Mouse (Mus musculus): ENCODE measurements at regions not wholly inside any gene's neighbourhood (a gene's known extent, or its start where the extent isn't known, plus 50 kb on each side); places are given as distances from the start of the nearest gene placed in this dataset.

DNA sequence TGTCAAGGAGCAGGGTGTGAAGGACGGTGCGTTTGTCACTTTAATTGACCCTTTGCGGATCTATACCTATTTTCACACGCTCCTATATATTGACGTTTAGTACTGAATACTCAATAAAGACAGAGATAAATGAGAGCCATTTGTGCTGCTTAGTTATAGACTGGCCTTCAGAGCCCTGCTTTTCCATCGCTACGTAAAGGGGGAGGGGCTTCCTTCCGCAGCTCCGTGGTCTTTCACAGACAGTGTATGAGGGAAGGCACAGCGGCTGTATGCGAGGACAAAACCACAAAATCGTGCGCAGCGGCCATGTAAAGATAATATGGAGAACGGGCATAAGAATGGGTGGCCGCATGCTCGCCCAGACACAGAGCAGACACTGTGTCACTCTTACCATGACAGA, 58.4 kb upstream of the Pced1b start:
- no peak for DNase-seq (ENCODE audit: low read depth, low spot score)
- WGBS, result 84% methylated on average over 17 of the region's 17 CpGs

DNA sequence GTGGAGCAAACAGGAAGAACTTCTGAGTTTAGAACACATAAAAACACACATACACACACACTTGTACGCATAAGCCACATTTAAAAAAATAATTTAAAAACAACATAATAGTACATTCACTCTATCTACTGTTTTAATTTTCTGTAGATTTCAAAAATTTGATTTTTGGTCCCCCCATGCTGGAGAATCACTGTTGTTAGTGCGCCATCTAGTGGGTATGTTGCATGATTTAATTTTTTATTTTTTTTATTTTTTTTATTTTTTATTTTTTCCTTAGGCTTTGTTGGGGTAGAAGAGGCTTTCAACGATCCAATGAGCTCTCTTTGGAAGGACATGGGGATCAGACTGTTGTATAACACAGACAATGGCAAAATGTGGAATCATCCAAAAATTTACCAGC, 59.1 kb upstream of the Pced1b start:
- 34% methylated on average over 3 of the region's 3 CpGs for WGBS

DNA sequence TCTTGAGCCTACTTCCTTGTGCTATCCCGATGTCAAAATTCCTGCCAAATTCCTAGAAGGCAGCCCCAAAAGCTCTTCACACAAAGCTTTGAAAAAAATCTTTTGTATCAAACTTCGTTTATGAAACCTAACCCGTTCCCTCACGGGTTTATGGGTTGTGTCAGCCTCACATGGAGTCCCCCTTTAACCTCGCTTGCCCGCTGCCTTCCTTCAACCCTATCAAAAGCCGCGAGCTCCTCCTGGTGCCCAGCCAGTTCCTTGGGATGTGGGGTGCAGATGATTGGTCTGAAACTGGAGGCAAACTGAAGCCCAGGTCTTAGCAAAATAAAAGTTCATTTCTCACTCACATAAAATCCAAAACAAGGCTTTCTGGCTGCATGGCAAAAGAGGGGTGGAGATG, 60.9 kb upstream of the Pced1b start:
- no peak for DNase-seq (ENCODE audit: low read depth, low spot score)

More for the DNA sequence above, 59.1 kb upstream of the Pced1b start:
- no peak for DNase-seq (ENCODE audit: low read depth, low spot score)

DNA sequence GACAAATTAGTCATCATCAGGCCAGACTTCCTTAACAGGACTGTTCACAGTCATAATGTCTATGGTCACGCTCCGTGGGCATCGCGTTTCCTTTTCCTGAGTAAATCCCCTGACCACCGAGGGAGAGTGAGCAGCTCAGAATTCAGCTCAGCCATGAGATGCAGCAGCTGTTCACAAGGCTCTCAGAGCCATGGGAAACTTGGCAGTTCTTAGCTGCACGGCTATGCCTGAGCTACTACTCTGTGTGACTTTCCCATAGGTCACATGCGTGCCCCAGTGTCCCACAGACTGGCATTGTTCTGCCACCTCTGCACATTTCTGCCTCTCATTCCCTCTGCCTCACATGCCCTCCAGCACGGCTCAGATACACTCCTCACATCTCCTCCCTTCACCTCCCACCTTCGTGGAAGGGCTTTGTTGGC, 64.3 kb upstream of the Pced1b start:
- DNase-seq (ENCODE audit: low read depth, low spot score), result no peak
- WGBS, result 58% methylated on average over 9 of the region's 9 CpGs

More for the DNA sequence above, 60.9 kb upstream of the Pced1b start:
- 56% methylated on average over 8 of the region's 8 CpGs for WGBS

DNA sequence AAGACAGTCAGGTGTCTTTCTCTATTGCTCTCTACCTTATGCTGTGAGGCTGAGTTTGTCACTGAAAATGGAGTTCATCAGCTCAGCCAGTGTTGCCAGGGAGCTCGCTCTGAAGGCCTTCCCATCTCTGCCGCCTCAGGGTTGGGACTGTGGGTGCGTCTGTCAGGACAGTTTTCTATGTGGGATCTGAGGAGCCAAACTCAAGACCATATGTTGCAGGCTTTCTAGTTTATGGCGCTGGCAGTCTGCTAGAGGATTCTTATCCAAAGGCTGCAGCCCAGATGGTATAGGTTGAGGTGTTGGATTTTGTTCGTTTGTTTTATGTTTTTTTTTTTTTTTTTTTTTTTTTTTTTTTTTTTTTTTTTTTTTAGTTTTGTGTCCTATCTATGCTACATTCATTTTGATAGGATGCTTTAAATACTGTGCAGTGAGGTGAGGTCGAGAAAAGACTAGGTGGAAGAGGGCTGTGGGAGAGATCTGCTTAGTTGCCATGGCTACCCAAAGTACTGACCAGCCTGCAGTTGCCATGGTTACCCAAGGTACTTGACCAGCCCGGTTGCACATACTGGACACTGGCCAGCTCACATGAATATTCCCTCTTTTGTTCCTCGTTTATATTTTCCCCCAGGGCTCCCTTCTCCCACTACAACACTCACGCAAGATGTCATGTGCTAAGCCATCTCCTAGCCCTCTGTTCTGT, 65.8 kb upstream of the Pced1b start:
- 65% methylated on average over 9 of the region's 9 CpGs for WGBS
- DNase-seq (ENCODE audit: low read depth, low spot score), result no peak

DNA sequence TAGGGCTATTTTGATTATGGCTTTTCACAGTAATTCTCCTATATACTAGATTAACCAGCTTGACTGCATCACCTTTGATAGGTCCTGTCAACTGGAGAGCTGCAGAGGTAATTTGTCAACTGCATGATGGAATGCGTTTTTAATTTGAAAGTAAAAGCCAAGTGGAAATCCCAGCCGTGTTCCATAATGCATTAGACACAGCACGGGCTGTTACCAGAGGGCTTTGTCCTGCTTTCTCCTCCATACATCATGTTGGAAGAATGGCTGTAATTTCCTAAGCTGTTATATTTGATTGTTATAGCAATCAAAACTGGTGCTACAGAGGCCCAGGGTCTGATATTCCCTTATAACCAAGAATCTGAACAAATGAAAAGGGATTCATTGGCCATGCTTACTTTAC, 68.6 kb upstream of the Pced1b start:
- 79% methylated on average over 3 of the region's 3 CpGs for WGBS
- DNase-seq (ENCODE audit: low read depth, low spot score), result no peak

DNA sequence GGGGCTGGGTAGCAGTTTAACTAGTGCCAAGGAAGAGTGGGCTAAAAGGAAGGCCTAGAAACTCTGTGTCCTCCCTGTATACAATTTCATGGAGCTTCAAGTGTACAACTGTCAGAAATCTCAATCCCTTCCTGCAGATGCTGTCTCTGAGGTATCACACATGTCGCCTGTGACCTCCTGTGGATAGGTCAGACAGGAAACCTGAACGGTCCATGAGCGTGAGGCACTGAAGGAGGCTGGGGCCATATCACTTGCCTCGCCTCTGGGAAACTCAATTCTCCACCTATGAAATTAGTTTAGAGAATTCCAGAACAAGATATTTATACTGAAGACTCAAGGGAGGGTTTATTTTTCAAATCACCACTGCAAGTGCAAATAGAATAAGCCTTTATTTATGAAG, 69.1 kb upstream of the Pced1b start:
- DNase-seq (ENCODE audit: low read depth, low spot score), result no peak
- WGBS, result 64% methylated on average over 4 of the region's 4 CpGs

DNA sequence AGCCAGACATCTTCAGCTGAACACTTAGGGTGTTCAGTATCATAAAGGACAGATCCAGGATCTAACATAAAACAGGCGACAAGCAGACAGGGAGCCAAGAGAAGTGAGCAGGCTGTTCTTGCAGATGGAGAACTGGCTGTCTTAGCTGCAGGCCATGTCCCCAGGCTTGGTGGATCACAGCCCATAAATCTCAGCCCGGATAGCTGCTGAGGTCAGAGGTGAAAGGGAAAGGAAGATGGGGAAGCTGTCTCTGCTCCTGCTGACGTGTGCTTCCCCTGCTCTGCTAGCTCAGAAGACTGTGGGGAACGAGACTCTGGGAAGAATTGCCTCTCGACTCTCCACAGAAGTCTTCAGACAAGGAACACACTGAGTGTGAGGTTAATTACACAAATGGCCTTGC, 71.9 kb upstream of the Pced1b start:
- WGBS, result 23% methylated on average over 5 of the region's 5 CpGs
- no peak for DNase-seq (ENCODE audit: low read depth, low spot score)

DNA sequence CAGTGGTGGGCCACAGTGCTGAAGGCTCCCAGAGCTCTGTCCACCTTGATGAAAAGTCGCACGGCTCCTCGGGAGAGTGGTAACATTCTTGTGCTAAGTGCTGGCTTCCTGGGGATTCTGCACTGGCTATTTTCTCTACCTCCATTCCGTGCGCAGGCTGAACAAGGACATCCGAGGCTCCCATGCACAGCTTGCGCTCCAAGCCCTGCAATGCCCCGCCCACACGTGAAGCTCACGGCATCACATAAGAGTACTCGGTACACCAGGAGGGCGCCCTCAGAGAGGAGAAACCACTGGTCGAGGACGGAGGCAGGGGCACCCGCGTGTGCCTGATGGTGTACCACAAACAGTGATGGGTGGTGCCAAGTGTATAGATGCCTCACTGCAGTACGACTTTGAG, 73.7 kb upstream of the Pced1b start:
- DNase-seq (ENCODE audit: low read depth, low spot score), result no peak
- WGBS, result 63% methylated on average over 17 of the region's 17 CpGs

DNA sequence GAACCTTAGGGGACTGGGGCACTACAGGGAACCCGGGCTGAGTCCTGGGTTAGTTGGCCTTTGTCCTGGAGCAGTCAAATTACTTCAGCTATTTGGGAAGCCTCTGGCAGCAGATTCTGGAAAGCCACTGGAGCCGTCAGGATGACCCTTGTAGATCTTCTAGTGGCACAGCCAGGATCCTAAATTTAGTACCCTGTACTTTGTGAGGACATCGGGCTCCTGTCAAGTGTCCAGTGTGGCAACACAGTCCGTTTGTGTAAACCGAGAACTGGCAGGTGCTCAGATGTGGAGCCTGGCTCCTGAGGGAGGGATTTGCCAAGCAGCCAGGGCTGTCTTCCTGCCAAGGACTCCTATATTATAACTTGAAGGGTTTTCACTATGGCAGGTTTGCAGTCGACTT, 76.8 kb upstream of the Pced1b start:
- 63% methylated on average over 6 of the region's 6 CpGs for WGBS
- no peak for DNase-seq (ENCODE audit: low read depth, low spot score)

DNA sequence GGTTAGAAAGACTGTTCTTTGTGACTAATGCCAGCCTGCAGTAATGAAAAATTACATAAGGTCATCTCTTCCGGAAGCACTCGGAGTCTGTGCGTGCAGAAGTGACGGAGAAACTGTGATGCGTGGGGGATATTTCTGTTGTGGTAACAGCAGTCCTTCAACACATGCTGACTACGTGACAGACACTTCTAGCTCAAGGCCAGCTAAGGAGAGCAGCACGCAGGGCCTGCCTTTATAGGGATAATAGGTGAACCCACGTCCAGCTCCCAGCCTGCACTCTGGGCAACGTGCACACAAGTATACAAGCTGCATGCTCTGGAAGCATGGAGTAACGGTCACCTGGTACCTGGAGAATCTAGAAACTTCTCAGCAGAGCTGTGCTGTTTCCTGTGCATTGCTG, 77.5 kb upstream of the Pced1b start:
- DNase-seq (ENCODE audit: low read depth, low spot score), result no peak
- WGBS, result 82% methylated on average over 10 of the region's 10 CpGs

DNA sequence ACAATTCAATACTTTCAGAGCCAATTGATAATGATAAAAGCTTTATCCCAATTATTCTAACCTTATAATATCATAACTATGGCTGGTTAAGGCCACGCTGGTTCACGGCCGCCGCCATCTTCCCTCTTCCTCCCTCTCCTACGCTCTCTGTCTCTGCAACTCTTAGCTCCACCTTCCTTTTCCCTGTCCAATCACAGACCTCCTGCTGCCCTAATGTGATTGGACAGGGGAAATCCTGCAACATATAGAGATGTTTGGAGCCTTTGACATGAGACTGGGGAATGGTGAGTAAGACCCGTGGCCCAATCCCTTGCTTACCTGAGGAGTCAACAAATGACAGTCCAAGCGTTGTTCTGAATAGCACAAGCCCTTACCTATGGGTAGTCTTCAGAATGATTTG, 79.8 kb upstream of the Pced1b start:
- WGBS, result 95% methylated on average over 7 of the region's 7 CpGs
- no peak for DNase-seq (ENCODE audit: low read depth, low spot score)

DNA sequence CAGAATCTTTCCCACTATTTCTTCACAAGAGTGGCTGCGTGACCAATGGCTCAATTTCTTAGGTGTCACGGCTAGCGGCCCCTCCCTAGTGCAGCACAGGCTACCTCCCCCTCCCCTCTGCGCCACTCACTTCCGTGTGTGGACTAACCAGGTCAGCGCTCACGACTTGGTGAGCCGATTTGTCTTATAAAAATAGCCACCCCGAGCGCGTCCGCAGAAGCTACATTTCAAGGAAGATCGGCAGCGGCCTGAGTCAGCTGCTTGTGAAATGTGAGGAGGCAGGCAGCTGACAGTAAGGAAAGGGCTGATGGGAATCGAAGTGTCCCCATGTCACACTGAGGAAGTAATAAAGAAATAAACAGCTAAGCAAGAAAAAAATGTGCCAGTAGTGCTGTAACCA, 82.3 kb upstream of the Pced1b start:
- no peak for DNase-seq (ENCODE audit: low read depth, low spot score)
- 56% methylated on average over 15 of the region's 15 CpGs for WGBS

DNA sequence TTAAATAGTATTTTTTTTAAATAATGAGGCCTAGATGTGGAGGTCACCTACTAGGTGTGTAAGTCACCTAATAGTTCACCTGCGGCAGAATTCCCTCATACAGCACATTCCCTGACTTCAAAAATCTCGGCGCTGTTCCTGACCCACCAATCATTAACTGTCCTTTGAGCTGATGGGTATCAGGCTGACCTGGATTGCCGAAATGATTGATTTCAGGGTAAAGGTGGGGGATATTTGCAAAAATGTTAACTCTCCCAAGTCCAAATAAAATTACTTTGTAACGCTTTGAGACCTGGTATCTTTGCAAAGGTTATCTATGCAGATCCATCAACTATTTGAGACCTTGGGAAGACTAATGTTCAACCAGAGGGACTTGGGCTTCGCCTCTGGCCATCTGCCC, 82.9 kb upstream of the Pced1b start:
- 67% methylated on average over 6 of the region's 6 CpGs for WGBS
- no peak for DNase-seq (ENCODE audit: low read depth, low spot score)

DNA sequence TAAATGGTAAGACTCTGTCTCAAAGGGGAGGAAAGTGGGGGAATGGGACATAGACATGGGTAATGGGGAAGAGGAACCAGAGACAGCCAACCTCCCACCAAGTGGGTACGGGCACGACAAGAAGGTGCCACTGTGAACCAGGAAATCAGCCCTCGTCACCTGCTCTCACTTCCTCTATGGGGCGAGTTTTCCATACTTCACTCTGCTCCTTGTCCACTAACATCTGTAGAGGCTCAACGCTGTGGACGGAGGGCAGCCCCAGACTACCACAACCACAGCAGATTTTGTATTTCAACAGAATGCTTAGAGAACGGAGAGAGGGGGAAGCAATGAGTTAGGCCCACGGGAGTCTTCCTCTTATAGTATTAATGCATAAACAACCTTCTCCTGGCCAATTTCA, 83.8 kb upstream of the Pced1b start:
- WGBS, result 83% methylated on average over 8 of the region's 8 CpGs

DNA sequence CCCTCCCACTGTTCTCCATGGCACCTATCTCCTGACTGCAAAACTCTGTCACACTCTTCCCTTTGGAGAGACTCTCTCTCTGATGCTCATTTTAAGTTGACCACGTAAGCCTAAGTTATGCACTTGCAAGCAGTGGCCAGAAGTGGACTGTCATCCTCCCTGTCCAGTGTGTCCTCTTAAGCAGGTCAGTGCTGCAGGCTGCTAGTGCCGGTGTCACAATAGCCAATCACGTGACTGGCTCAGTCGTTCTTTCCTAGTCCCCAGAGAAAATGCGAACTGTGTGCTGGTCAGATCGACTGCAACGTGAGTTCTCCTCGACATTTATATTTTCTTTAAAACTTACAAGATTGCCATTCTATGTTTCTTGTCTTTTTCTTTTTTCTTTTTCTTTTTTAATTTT, 84.6 kb upstream of the Pced1b start:
- no peak for DNase-seq (ENCODE audit: low read depth, low spot score)
- WGBS, result 92% methylated on average over 8 of the region's 8 CpGs

More for the DNA sequence above, 83.8 kb upstream of the Pced1b start:
- DNase-seq (ENCODE audit: low read depth, low spot score), result no peak

DNA sequence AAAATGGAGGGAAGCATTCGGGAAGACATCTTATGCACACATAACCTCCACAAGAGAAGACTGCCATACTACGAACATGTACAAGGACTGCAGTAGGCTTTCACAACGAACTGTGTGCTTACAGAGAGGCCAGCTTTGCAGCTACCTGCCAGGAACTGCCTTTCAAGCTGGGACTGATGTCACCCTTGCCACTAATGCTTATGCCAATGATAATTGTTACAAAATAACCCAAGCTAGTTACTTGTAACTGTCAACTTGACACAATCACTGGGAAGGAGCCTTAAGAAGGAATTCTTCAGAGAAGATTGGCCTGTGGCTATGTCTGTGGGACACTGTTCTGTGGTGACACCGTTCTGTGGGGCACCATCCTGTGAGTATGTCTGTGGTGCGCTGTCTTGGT, 85.4 kb upstream of the Pced1b start:
- 85% methylated on average over 5 of the region's 5 CpGs for WGBS
- DNase-seq (ENCODE audit: low read depth, low spot score), result no peak

DNA sequence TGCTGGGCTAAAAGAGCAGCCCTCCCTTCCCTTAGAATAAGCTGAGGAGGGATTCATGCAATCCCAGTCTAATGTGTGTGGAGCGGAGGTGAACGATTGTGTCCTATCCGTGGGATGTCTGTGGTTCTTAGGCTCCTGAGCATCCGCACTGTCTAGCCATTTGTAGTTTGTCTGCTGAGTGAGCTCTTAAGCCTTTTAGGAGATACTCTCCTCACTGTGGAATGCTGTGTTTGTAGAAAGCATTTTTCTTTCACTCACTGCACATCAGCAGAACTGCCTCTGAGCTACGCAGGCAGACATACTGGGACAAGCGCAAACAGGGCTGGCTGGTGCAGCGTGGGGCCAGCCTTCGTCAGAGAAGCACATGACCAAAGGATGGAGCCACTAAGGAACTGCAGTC, 94.6 kb upstream of the Pced1b start:
- DNase-seq (ENCODE audit: low read depth, low spot score), result no peak
- 44% methylated on average over 8 of the region's 8 CpGs for WGBS

DNA sequence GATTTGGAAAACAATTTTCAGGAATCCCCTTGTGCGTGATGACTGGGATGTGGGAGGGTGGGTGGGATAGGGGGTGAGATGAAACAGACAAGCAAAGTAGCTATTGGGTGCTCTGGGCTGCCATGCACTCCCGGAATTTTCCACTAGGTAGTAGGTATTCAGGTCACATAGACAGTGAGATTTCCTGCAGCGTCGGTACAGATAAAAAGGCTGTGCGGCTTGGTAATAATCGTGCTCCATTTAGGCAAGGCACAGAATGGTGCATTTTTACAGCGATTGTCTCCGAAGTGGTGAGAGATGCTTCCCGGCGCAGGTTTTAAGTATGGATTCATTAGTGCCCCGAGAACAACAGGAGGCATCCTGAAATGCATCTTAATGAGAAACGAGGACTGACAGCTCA, 95.1 kb upstream of the Pced1b start:
- no peak for DNase-seq (ENCODE audit: low read depth, low spot score)
- 84% methylated on average over 12 of the region's 12 CpGs for WGBS

DNA sequence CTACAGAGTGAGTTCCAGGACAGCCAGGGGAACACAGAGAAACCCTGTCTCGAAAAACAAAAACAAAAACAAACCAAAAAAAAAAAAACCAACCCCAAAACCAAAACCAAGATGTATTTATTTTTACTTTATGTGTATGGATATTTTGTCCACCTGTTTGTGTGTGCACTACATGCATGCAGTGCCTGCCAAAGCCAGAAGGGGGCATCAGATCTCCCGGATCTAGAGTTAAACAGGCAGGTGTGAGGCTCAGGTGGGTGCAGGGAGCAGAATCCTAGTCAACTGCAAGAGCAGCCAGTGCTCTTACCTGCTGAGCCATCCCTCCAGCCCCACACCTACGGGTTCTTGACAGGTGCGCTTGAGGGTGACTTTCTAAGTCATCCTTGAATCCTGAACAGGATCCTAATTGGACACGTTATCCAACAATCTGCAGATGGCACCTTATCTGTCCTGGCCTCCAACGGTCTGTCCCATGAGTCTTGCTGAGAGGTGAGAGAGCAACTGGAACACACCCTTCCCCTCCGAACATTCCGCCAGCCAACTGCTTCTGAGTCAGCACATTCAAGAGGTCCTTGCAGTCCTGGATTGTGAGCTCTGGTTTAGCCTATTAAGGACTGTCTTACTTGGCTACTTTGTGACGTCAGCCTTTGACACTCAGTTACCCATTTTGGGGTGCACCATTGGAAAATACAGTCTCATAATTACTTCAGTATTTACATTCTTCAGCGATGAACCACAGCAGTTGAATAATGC, 95.4 kb upstream of the Slc38a4 start:
- 76% methylated on average over 10 of the region's 10 CpGs for WGBS

DNA sequence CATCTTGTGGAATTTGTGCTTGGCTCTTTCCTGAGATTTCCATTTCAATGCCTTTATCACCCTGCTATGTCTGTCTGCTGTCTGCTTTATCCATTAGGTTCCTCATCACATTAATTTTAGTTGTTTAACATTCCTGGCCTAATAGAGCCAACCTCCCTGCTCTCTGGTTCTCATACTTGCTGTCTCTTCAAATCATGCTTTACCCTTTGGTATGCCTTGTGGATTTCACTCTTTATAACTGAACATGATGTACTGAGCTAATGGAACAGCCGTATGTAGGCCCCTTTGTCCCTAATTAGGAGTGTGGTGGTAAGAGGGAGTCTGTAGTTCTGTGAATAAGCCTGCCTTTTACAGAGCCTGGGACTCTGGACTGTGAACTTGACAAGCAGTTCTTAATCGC, 86.2 kb upstream of the Slc38a4 start:
- 76% methylated on average over 2 of the region's 2 CpGs for WGBS
- no peak for DNase-seq (ENCODE audit: low read depth, low spot score)

More for the DNA sequence above, 95.4 kb upstream of the Slc38a4 start:
- no peak for DNase-seq (ENCODE audit: low read depth, low spot score)

Measured in large intestine, adult 2 months (tissue).